Mouse (Mus musculus) thymus, adult 2 months (tissue): ENCODE measurements around the gene Fhit. TPM values are rescaled to one million over a fixed set of nuclear protein-coding genes. Genes with fewer than 3 reads are reported as not detected.

Source experiments
- DNase-seq: peaks from one replicate; pipeline ENCODE4 v3.0.0; 2021
- H3K27ac ChIP-seq: fragments of 200-500 bp; 2 replicates; pipeline ENCODE4 v1.5.1; 2012; ENCODE audit warnings: low read length, control low read depth; ENCODE audit not compliant: control insufficient read depth, insufficient read depth
- H3K27me3 ChIP-seq: fragments of 200-500 bp; 2 replicates; pipeline ENCODE4 v1.6.1; 2012; ENCODE audit warnings: mild to moderate bottlenecking, low read length, moderate library complexity, mixed read lengths; ENCODE audit not compliant: control insufficient read depth, insufficient read depth
- H3K36me3 ChIP-seq: fragments of 200-500 bp; 2 replicates; pipeline ENCODE4 v1.6.1; 2012; ENCODE audit warnings: mild to moderate bottlenecking, low read length, moderate library complexity; ENCODE audit not compliant: control insufficient read depth, insufficient read depth
- H3K4me1 ChIP-seq: fragments of 200-500 bp; replicated peaks from 2 replicates; pipeline ENCODE4 v1.6.1; 2012; ENCODE audit warnings: low read length; ENCODE audit not compliant: control insufficient read depth, insufficient read depth
- H3K4me3 ChIP-seq: fragments of 200-500 bp; 2 replicates; pipeline ENCODE4 v1.5.1; 2012; ENCODE audit warnings: mild to moderate bottlenecking, low read length, control low read depth, moderate library complexity; ENCODE audit not compliant: control insufficient read depth, insufficient read depth
- CTCF ChIP-seq: fragments of 200-500 bp; IDR thresholded peaks from 2 replicates; pipeline ENCODE4 v1.5.1; 2012; ENCODE audit warnings: mild to moderate bottlenecking, control low read depth, low read length, moderate library complexity, borderline replicate concordance; ENCODE audit not compliant: control insufficient read depth, poor library complexity, insufficient read depth; ENCODE audit errors: extremely low read depth
- POLR2A ChIP-seq: fragments of 200-500 bp; IDR thresholded peaks from 2 replicates; pipeline ENCODE4 v1.6.1; 2012; ENCODE audit warnings: mild to moderate bottlenecking, low read length, control low read depth, moderate library complexity; ENCODE audit not compliant: control insufficient read depth, poor library complexity, insufficient read depth; ENCODE audit errors: extremely low read depth
- WGBS: fragments of 180-500 bp; shearing (Covaris S2); methylation state at CpG from one replicate; pipeline ENCODE4 v1.1.7; 2018; 5-methylcytosine and 5-hydroxymethylcytosine counted together
- polyA plus RNA-seq: library from polyadenylated mRNA; depleted of rRNA; stranded (reverse); fragments of >200 nt; gene quantifications from 2 replicates; pipeline ENCODE4 v1.2.3, GENCODE M21; 2012

The Fhit gene
- polyA plus RNA-seq, 1 experiment = 5.4 TPM

- Histone ChIP-seq H3K27me3 (no peaks in the 10 kb centered on the region), H3K4me3 (no peak overlapping the region), H3K36me3 (no peaks in the 10 kb centered on the region), H3K4me1 (no peaks in the 10 kb centered on the region), H3K27ac (no peak overlapping the region)
- TF ChIP-seq CTCF (no peak), POLR2A (no peak)
- WGBS = 91% methylated on average over 6 of the region's 6 CpGs
- DNase-seq = no peak
These were observed 995.0 kb downstream of the Fhit start for GRCm38 (mm10) chr14:10166641-10167429.

DNA sequence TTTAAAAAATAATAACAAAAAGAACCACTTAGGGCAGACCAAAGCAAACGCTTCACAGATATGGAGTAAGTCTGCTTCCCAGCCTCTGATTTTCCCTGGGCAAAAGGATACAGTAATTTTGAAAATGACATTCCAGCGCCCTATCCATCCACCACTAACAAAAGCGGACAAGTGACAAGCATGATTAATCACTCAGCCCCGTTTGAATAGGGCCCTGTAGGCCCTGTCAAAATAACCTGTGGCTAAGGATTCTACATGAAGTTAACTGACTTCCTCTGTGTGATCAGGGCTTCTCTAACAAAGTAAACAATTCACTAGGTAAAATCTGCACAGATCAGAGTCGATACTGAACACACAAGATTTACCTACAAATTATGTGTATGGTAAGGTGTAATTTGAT is 1012.0 kb downstream of the Fhit start:
- H3K36me3 ChIP-seq = no peaks in the 10 kb centered on the region
- H3K27ac ChIP-seq = no peak overlapping the region
- no peak overlapping the region for H3K4me3 ChIP-seq
- TF ChIP-seq CTCF (no peak), POLR2A (no peak)
- H3K27me3 ChIP-seq = no peaks in the 10 kb centered on the region
- H3K4me1 ChIP-seq = no peaks in the 10 kb centered on the region
- 76% methylated on average over 5 of the region's 5 CpGs for WGBS
- no peak for DNase-seq

DNA sequence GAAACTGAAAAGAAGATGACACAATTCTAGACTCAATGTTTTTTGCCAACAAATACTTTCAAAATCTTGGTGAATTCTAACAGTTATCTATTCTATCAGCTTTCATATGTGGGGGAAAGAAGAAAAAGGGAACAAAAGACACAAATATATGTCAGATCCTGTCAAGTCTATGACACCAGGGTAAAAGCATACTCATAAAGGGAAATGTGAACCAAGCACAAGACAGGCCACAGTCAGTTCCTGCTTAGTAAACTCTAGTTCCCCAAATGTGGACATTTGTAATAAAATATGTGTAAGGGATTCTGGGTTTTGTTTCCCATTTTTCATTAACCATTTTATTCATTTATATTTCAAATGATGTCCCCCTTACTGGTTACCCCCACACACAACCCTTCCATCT is 1022.5 kb downstream of the Fhit start:
- no peak for DNase-seq
- Histone ChIP-seq H3K27ac (no peak overlapping the region), H3K36me3 (no peaks in the 10 kb centered on the region), H3K4me3 (no peak overlapping the region), H3K27me3 (no peaks in the 10 kb centered on the region), H3K4me1 (no peaks in the 10 kb centered on the region)
- TF ChIP-seq CTCF = no peak
- no peak for TF ChIP-seq POLR2A

DNA sequence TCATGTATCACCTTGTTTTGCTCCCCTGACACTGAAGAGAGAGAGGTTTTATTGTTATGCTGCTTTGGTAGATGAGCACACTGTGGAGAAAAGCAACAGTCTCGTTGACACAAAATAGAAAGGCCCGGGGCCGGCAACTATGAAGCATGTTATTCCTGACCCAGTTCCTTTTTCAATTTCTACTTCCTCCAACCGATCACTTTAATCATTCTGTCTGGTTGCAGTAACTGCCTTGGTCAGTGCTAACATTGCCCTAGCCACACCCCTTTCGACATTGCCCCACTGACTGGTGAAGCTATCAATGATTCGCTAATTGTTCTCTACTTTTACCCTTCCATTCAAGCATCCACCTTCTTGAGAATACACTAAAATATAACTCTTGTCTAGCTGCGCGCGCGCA is 1028.0 kb downstream of the Fhit start:
- DNase-seq = no peak
- Histone ChIP-seq H3K27me3 (no peaks in the 10 kb centered on the region), H3K4me1 (no peaks in the 10 kb centered on the region), H3K36me3 (no peaks in the 10 kb centered on the region), H3K27ac (no peak overlapping the region), H3K4me3 (no peak overlapping the region)
- TF ChIP-seq CTCF (no peak), POLR2A (no peak)
- WGBS = 73% methylated on average over 10 of the region's 10 CpGs

DNA sequence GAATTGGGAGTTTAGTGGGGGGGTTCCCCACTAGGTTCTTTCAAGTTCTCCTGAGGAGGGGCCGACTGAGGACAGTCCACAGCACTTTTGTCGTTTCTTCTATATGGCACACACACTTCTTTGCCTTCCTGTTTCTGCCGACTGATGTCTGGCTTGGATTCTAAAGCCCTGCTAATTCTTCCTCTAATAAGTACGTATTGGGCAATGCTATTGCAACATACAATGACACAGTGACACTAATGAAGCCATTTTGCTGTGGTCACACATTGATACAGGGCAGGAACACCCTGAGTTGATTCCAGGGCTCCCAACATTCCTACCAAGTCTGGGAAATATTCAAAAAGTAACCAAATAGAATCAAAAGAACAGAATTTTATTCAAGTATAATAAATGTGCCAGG is 1032.2 kb downstream of the Fhit start:
- H3K36me3 ChIP-seq = no peaks in the 10 kb centered on the region

GRCm38 (mm10) chr14:10129088-10129487 is 1032.7 kb downstream of the Fhit start:
- H3K4me3 ChIP-seq = no peak overlapping the region
- no peak for TF ChIP-seq CTCF
- no peak for TF ChIP-seq POLR2A
- H3K4me1 ChIP-seq = no peaks in the 10 kb centered on the region
- H3K27me3 ChIP-seq = no peaks in the 10 kb centered on the region
- DNase-seq = no peak
- no peak overlapping the region for H3K27ac ChIP-seq
- no peaks in the 10 kb centered on the region for H3K36me3 ChIP-seq
- WGBS = 94% methylated on average over 7 of the region's 7 CpGs

More for the DNA sequence above, 1032.2 kb downstream of the Fhit start:
- Histone ChIP-seq H3K4me1 (no peaks in the 10 kb centered on the region), H3K27ac (no peak overlapping the region), H3K4me3 (no peak overlapping the region), H3K27me3 (no peaks in the 10 kb centered on the region)
- WGBS = 93% methylated on average over 4 of the region's 4 CpGs
- no peak for DNase-seq
- TF ChIP-seq POLR2A = no peak
- TF ChIP-seq CTCF = no peak
